Mouse (Mus musculus) kidney, embryonic 15.5 days (tissue): ENCODE results near the gene Scube1. TPM values are rescaled to one million over a fixed set of nuclear protein-coding genes. Genes with fewer than 3 reads are reported as not detected.
A peak's percentile ranks its signal among the peaks of the same experiment; 100 is the strongest.

ENCODE experiments used
- ATAC-seq: fragments of 200-750 bp; cut with Nextera tagmentation; replicated peaks from 2 replicates; pipeline ENCODE4 v1.8.0; 2017; ENCODE audit warnings: moderate TSS enrichment; ENCODE audit not compliant: low FRiP score
- H3K27ac ChIP-seq: fragments of 300-500 bp; sonication (generic); 2 replicates; pipeline ENCODE4 v1.5.1; 2015; ENCODE audit warnings: mild to moderate bottlenecking, inconsistent platforms
- H3K27me3 ChIP-seq: fragments of 300-500 bp; sonication (generic); 2 replicates; pipeline ENCODE4 v1.6.1; 2015; ENCODE audit warnings: inconsistent platforms
- H3K36me3 ChIP-seq: fragments of 300-500 bp; sonication (generic); 2 replicates; pipeline ENCODE4 v1.6.1; 2015; ENCODE audit warnings: inconsistent platforms
- H3K4me1 ChIP-seq: fragments of 300-500 bp; sonication (generic); 2 replicates; pipeline ENCODE4 v1.6.1; 2015; ENCODE audit warnings: inconsistent platforms
- H3K4me2 ChIP-seq: fragments of 300-500 bp; sonication (generic); 2 replicates; pipeline ENCODE4 v1.6.1; 2015; ENCODE audit warnings: moderate library complexity, mild to moderate bottlenecking, inconsistent platforms
- H3K4me3 ChIP-seq: fragments of 300-500 bp; sonication (generic); replicated peaks from 2 replicates; pipeline ENCODE4 v1.5.1; 2015; ENCODE audit warnings: mild to moderate bottlenecking, inconsistent platforms
- H3K9ac ChIP-seq: fragments of 300-500 bp; sonication (generic); 2 replicates; pipeline ENCODE4 v1.6.1; 2015; ENCODE audit warnings: mild to moderate bottlenecking, inconsistent platforms
- H3K9me3 ChIP-seq: fragments of 300-500 bp; sonication (generic); replicated peaks from 2 replicates; pipeline ENCODE4 v1.6.1; 2016; ENCODE audit warnings: inconsistent platforms
- WGBS: fragments of 180-500 bp; shearing (Covaris S2); methylation state at CpG from one replicate; pipeline ENCODE4 v1.1.7; 2015; ENCODE audit warnings: mixed read lengths; 5-methylcytosine and 5-hydroxymethylcytosine counted together
- polyA plus RNA-seq: library from polyadenylated mRNA; unstranded; fragments of >200 nt; fragmentation: Nextera tagmentation; extraction: Ambion mirVana; gene quantifications from 2 replicates; pipeline ENCODE4 v1.2.1, GENCODE M21; 2015

The Scube1 gene
- polyA plus RNA-seq, 1 experiment from 2014 or later: 6.1 TPM

GRCm38 (mm10) chr15:83680300-83680699 is 44.5 kb downstream of the Scube1 start:
- H3K27ac ChIP-seq: no peak overlapping the region
- H3K9ac ChIP-seq: no peak overlapping the region
- ATAC-seq: no peak
- H3K27me3 ChIP-seq: peaks cover 38% of the 10 kb centered on the region
- H3K9me3 ChIP-seq: no peaks in the 10 kb centered on the region
- H3K4me2 ChIP-seq: no peak overlapping the region
- 86% methylated on average over 7 of the region's 7 CpGs for WGBS
- no peaks in the 10 kb centered on the region for H3K36me3 ChIP-seq
- H3K4me1 ChIP-seq: peaks cover 31% of the 10 kb centered on the region
- no peak overlapping the region for H3K4me3 ChIP-seq

- Histone ChIP-seq H3K4me2 (no peak overlapping the region), H3K4me3 (no peak overlapping the region), H3K27me3 (peaks cover 44% of the 10 kb centered on the region), H3K9me3 (no peaks in the 10 kb centered on the region), H3K4me1 (peaks cover 31% of the 10 kb centered on the region), H3K36me3 (no peaks in the 10 kb centered on the region), H3K9ac (no peak overlapping the region), H3K27ac (no peak overlapping the region)
- ATAC-seq: no peak
- WGBS: 89% methylated on average over 5 of the region's 5 CpGs
These were observed 45.1 kb downstream of the Scube1 start for GRCm38 (mm10) chr15:83679729-83680128.

- 12% methylated on average over 11 of the region's 11 CpGs for WGBS
- H3K9me3 ChIP-seq: no peaks in the 10 kb centered on the region
These were observed 46.2 kb downstream of the Scube1 start for GRCm38 (mm10) chr15:83678606-83679005.

GRCm38 (mm10) chr15:83678089-83678488 is 46.7 kb downstream of the Scube1 start:
- peaks cover 45% of the 10 kb centered on the region for H3K27me3 ChIP-seq
- H3K9ac ChIP-seq: no peak overlapping the region
- H3K4me1 ChIP-seq: peaks cover 25% of the 10 kb centered on the region
- H3K4me2 ChIP-seq: no peak overlapping the region
- H3K27ac ChIP-seq: no peak overlapping the region
- ATAC-seq: peak; percentile 36; the same call in 1 of the 2 replicates
- H3K9me3 ChIP-seq: no peaks in the 10 kb centered on the region
- H3K4me3 ChIP-seq: no peak overlapping the region
- no peaks in the 10 kb centered on the region for H3K36me3 ChIP-seq
- 12% methylated on average over 7 of the region's 7 CpGs for whole genome bisulfite sequencing

More at GRCm38 (mm10) chr15:83678606-83679005, 46.2 kb downstream of the Scube1 start:
- no peak for ATAC-seq
- H3K4me1 ChIP-seq: peaks cover 30% of the 10 kb centered on the region
- H3K27me3 ChIP-seq: peaks cover 45% of the 10 kb centered on the region
- H3K9ac ChIP-seq: no peak overlapping the region
- H3K4me3 ChIP-seq: no peak overlapping the region
- H3K27ac ChIP-seq: no peak overlapping the region
- no peaks in the 10 kb centered on the region for H3K36me3 ChIP-seq
- H3K4me2 ChIP-seq: no peak overlapping the region

GRCm38 (mm10) chr15:83677098-83677497 is 47.7 kb downstream of the Scube1 start:
- Histone ChIP-seq H3K9ac (no peak overlapping the region), H3K27me3 (peaks cover 45% of the 10 kb centered on the region), H3K4me3 (no peak overlapping the region), H3K4me2 (no peak overlapping the region), H3K9me3 (no peaks in the 10 kb centered on the region), H3K27ac (no peak overlapping the region), H3K36me3 (no peaks in the 10 kb centered on the region), H3K4me1 (peaks cover 17% of the 10 kb centered on the region)
- ATAC-seq: peak; percentile 52; the same call in 1 of the 2 replicates
- WGBS: 94% methylated on average over 6 of the region's 6 CpGs

GRCm38 (mm10) chr15:83676286-83676685 is 48.5 kb downstream of the Scube1 start:
- H3K9ac ChIP-seq: no peak overlapping the region
- ATAC-seq: no peak
- no peaks in the 10 kb centered on the region for H3K9me3 ChIP-seq
- H3K27ac ChIP-seq: no peak overlapping the region
- 92% methylated on average over 3 of the region's 3 CpGs for WGBS
- H3K4me1 ChIP-seq: peaks cover 20% of the 10 kb centered on the region
- no peak overlapping the region for H3K4me2 ChIP-seq
- H3K4me3 ChIP-seq: no peak overlapping the region
- no peaks in the 10 kb centered on the region for H3K36me3 ChIP-seq
- peaks cover 45% of the 10 kb centered on the region for H3K27me3 ChIP-seq

- Histone ChIP-seq H3K27me3 (peaks cover 35% of the 10 kb centered on the region), H3K4me3 (no peak overlapping the region), H3K4me2 (no peak overlapping the region), H3K9me3 (no peaks in the 10 kb centered on the region), H3K4me1 (peaks cover 18% of the 10 kb centered on the region), H3K9ac (no peak overlapping the region), H3K36me3 (no peaks in the 10 kb centered on the region), H3K27ac (no peak overlapping the region)
- no peak for ATAC-seq
- WGBS: 61% methylated on average over 3 of the region's 3 CpGs
These were observed 51.2 kb downstream of the Scube1 start for GRCm38 (mm10) chr15:83673621-83674020.

- peaks cover 33% of the 10 kb centered on the region for H3K4me1 ChIP-seq
- H3K27ac ChIP-seq: no peak overlapping the region
- 50% methylated on average over 6 of the region's 6 CpGs for WGBS
- no peak for ATAC-seq
- H3K9ac ChIP-seq: no peak overlapping the region
- no peak overlapping the region for H3K4me2 ChIP-seq
- peaks cover 32% of the 10 kb centered on the region for H3K27me3 ChIP-seq
- no peaks in the 10 kb centered on the region for H3K9me3 ChIP-seq
- H3K36me3 ChIP-seq: no peaks in the 10 kb centered on the region
- no peak overlapping the region for H3K4me3 ChIP-seq
These were observed 57.3 kb downstream of the Scube1 start for GRCm38 (mm10) chr15:83667501-83667900.

GRCm38 (mm10) chr15:83666418-83666817 is 58.4 kb downstream of the Scube1 start:
- peaks cover 31% of the 10 kb centered on the region for H3K4me1 ChIP-seq
- H3K4me2 ChIP-seq: no peak overlapping the region
- H3K4me3 ChIP-seq: no peak overlapping the region
- H3K27me3 ChIP-seq: peaks cover 32% of the 10 kb centered on the region
- no peak overlapping the region for H3K27ac ChIP-seq
- ATAC-seq: peak; percentile 77
- 20% methylated on average over 10 of the region's 10 CpGs for WGBS
- no peaks in the 10 kb centered on the region for H3K9me3 ChIP-seq
- no peak overlapping the region for H3K9ac ChIP-seq
- H3K36me3 ChIP-seq: no peaks in the 10 kb centered on the region

- ATAC-seq: peak; percentile 20; the same call in 1 of the 2 replicates
- Histone ChIP-seq H3K36me3 (no peaks in the 10 kb centered on the region), H3K27me3 (peaks cover 32% of the 10 kb centered on the region), H3K27ac (no peak overlapping the region), H3K4me3 (no peak overlapping the region), H3K4me2 (no peak overlapping the region), H3K4me1 (peaks cover 27% of the 10 kb centered on the region), H3K9me3 (no peaks in the 10 kb centered on the region), H3K9ac (no peak overlapping the region)
- 56% methylated on average over 6 of the region's 6 CpGs for WGBS
These were observed 58.8 kb downstream of the Scube1 start for GRCm38 (mm10) chr15:83665993-83666392.

- Histone ChIP-seq H3K36me3 (no peaks in the 10 kb centered on the region), H3K4me3 (no peak overlapping the region), H3K27ac (no peak overlapping the region), H3K4me1 (peaks cover 25% of the 10 kb centered on the region), H3K4me2 (no peak overlapping the region), H3K27me3 (peaks cover 37% of the 10 kb centered on the region), H3K9me3 (no peaks in the 10 kb centered on the region), H3K9ac (no peak overlapping the region)
- WGBS: 49% methylated on average over 5 of the region's 5 CpGs
- no peak for ATAC-seq
These were observed 60.1 kb downstream of the Scube1 start for GRCm38 (mm10) chr15:83664722-83665121.

- WGBS: 71% methylated on average over 4 of the region's 4 CpGs
These were observed 61.8 kb downstream of the Scube1 start for GRCm38 (mm10) chr15:83663066-83663465.

GRCm38 (mm10) chr15:83662106-83662505 is 62.7 kb downstream of the Scube1 start:
- no peaks in the 10 kb centered on the region for H3K36me3 ChIP-seq
- no peak overlapping the region for H3K4me2 ChIP-seq
- H3K9me3 ChIP-seq: no peaks in the 10 kb centered on the region
- no peak overlapping the region for H3K4me3 ChIP-seq
- H3K27ac ChIP-seq: no peak overlapping the region
- no peak overlapping the region for H3K9ac ChIP-seq
- H3K27me3 ChIP-seq: peaks cover 17% of the 10 kb centered on the region
- H3K4me1 ChIP-seq: peaks cover 28% of the 10 kb centered on the region
- ATAC-seq: no peak
- WGBS: 69% methylated on average over 7 of the region's 7 CpGs

More at GRCm38 (mm10) chr15:83663066-83663465, 61.8 kb downstream of the Scube1 start:
- Histone ChIP-seq H3K36me3 (no peaks in the 10 kb centered on the region), H3K27me3 (peaks cover 26% of the 10 kb centered on the region), H3K4me1 (peaks cover 31% of the 10 kb centered on the region), H3K9ac (no peak overlapping the region), H3K9me3 (no peaks in the 10 kb centered on the region), H3K27ac (no peak overlapping the region), H3K4me2 (no peak overlapping the region), H3K4me3 (no peak overlapping the region)
- ATAC-seq: no peak
